Mouse (Mus musculus) CH12.LX (cell line): ENCODE data around the gene Fgf22.

Source experiments
- CTCF ChIP-seq, 2 experiments: IDR thresholded peaks in 1 of 2; conservative IDR thresholded peaks in 1 of 2; 2 replicates each; pipeline ENCODE4 v1.5.1; 2011 to 2012; ENCODE audit warnings: low read depth in 2 of 2, low read length in 2 of 2, improper control_type of control experiment in 1 of 2, inconsistent platforms in 1 of 2, mild to moderate bottlenecking in 1 of 2, moderate library complexity in 1 of 2
- MXI1 ChIP-seq: IDR thresholded peaks from 2 replicates; pipeline ENCODE4 v1.6.1; 2011; ENCODE audit warnings: mild to moderate bottlenecking, low read depth, low read length, improper control_type of control experiment
- POLR2A ChIP-seq: IDR thresholded peaks from 2 replicates; pipeline ENCODE4 v1.6.1; 2011; ENCODE audit warnings: low read depth, mild to moderate bottlenecking, improper control_type of control experiment, low read length
- POLR2AphosphoS2 ChIP-seq: IDR thresholded peaks from 2 replicates; pipeline ENCODE4 v1.6.1; 2011; ENCODE audit warnings: low read depth, low read length, improper control_type of control experiment
- USF1 ChIP-seq: IDR thresholded peaks from 2 replicates; pipeline ENCODE4 v1.6.1; 2014; ENCODE audit warnings: low read depth, mild to moderate bottlenecking, inconsistent platforms, low read length, improper control_type of control experiment
- ZKSCAN1 ChIP-seq: IDR thresholded peaks from 2 replicates; pipeline ENCODE4 v1.6.1; 2012; ENCODE audit warnings: low read depth, inconsistent platforms, low read length, improper control_type of control experiment, borderline replicate concordance

DNA sequence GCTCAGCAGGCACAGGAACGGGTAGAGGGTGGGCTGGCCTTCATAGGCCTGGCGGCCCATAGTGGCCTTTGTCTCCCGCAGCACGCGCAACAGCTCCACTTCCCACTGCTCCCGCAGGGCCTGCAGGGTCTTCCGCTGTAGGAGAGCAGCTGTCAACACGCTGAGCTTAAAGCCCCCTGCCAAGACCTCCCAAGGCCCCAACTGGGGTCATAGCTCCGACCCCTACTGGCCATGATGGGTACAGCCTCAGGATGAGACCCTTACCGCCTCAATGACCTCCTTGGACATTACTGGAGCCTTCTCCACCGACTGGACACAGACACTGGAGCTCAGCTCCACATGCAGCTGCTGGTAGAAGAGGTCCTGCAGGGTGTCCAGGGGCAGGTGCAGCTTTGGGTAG lies 14.0 kb upstream of the Fgf22 start:
- TF ChIP-seq ZKSCAN1 (no peak), CTCF (conservative IDR thresholded peaks at IDR 0.05 in 1 of 2, IDR thresholded peaks at IDR 0.05 in 1 of 2; ENCODE audit: low read depth in 2 of 2, low read length in 2 of 2) (no peak), USF1 (no peak), POLR2AphosphoS2 (no peak), POLR2A (no peak), MXI1 (no peak)
